Mouse (Mus musculus) heart, embryonic 12.5 days (tissue): ENCODE results near the gene Gbx1. TPM values are rescaled to one million over a fixed set of nuclear protein-coding genes. Genes with fewer than 3 reads are reported as not detected.
A peak's percentile ranks its signal among the peaks of the same experiment; 100 is the strongest.

ENCODE experiments used
- ATAC-seq: fragments of 200-750 bp; cut with Nextera tagmentation; 2 replicates; pipeline ENCODE4 v1.8.0; 2017; ENCODE audit warnings: moderate TSS enrichment, moderate library complexity; ENCODE audit not compliant: insufficient number of reproducible peaks, low FRiP score
- H3K27ac ChIP-seq: fragments of 300-500 bp; sonication (generic); 2 replicates; pipeline ENCODE4 v1.5.1; 2016; ENCODE audit warnings: mild to moderate bottlenecking, moderate library complexity; ENCODE audit not compliant: poor library complexity, severe bottlenecking
- H3K27me3 ChIP-seq: fragments of 300-500 bp; sonication (generic); replicated peaks from 2 replicates; pipeline ENCODE4 v1.6.1; 2016; ENCODE audit warnings: mild to moderate bottlenecking, moderate library complexity
- H3K36me3 ChIP-seq: fragments of 300-500 bp; sonication (generic); 2 replicates; pipeline ENCODE4 v1.6.1; 2016; ENCODE audit warnings: mild to moderate bottlenecking, moderate library complexity
- H3K4me1 ChIP-seq: fragments of 300-500 bp; sonication (generic); replicated peaks from 2 replicates; pipeline ENCODE4 v1.6.1; 2016; ENCODE audit warnings: mild to moderate bottlenecking
- H3K4me2 ChIP-seq: fragments of 300-500 bp; sonication (generic); 2 replicates; pipeline ENCODE4 v1.6.1; 2016; ENCODE audit warnings: mild to moderate bottlenecking, moderate library complexity
- H3K4me3 ChIP-seq: fragments of 300-500 bp; sonication (generic); 2 replicates; pipeline ENCODE4 v1.5.1; 2016; ENCODE audit warnings: mild to moderate bottlenecking
- H3K9ac ChIP-seq: fragments of 300-500 bp; sonication (generic); 2 replicates; pipeline ENCODE4 v1.6.1; 2016; ENCODE audit warnings: mild to moderate bottlenecking, moderate library complexity
- H3K9me3 ChIP-seq: fragments of 300-500 bp; sonication (generic); replicated peaks from 2 replicates; pipeline ENCODE4 v1.6.1; 2016; ENCODE audit warnings: mild to moderate bottlenecking, moderate library complexity
- WGBS: fragments of 180-500 bp; shearing (Covaris S2); methylation state at CpG from one replicate; pipeline ENCODE4 v1.1.7; 2016; 5-methylcytosine and 5-hydroxymethylcytosine counted together
- polyA plus RNA-seq: library from polyadenylated mRNA; unstranded; fragments of >200 nt; fragmentation: Nextera tagmentation; extraction: Ambion mirVana; gene quantifications from 2 replicates; pipeline ENCODE4 v1.2.1, GENCODE M21; 2016

The Gbx1 gene
- polyA plus RNA-seq, 1 experiment from 2014 or later: not detected

- H3K4me1 ChIP-seq: peaks cover 40% of the 10 kb centered on the region
- peak overlapping the region; percentile 53; the same call in 1 of the 2 replicates for H3K4me3 ChIP-seq
- peak overlapping the region; percentile 92 for H3K4me2 ChIP-seq
- H3K9me3 ChIP-seq: no peaks in the 10 kb centered on the region
- 0 out of 2 replicates have a peak overlapping the region, but pooled peaks have one; percentile 6 for H3K27ac ChIP-seq
- H3K9ac ChIP-seq: peak overlapping the region; percentile 74; the same call in 1 of the 2 replicates
- peaks cover 6% of the 10 kb centered on the region; the same call in 1 of the 2 replicates for H3K27me3 ChIP-seq
- WGBS: 57% methylated on average over 6 of the region's 6 CpGs
- ATAC-seq: no peak
- H3K36me3 ChIP-seq: peaks cover 45% of the 10 kb centered on the region
Observed at GRCm38 (mm10) chr5:24475476-24476241, 51.3 kb downstream of the Gbx1 start.

GRCm38 (mm10) chr5:24474723-24475261 lies 52.2 kb downstream of the Gbx1 start:
- no peak overlapping the region for H3K27ac ChIP-seq
- peak overlapping the region; percentile 92 for H3K4me2 ChIP-seq
- H3K4me3 ChIP-seq: peak overlapping the region; percentile 53
- H3K27me3 ChIP-seq: peaks cover 6% of the 10 kb centered on the region; the same call in 1 of the 2 replicates
- H3K9me3 ChIP-seq: no peaks in the 10 kb centered on the region
- 1% methylated on average over 65 of the region's 67 CpGs for WGBS
- H3K9ac ChIP-seq: peak overlapping the region; percentile 74
- H3K4me1 ChIP-seq: peaks cover 45% of the 10 kb centered on the region
- peak; percentile 34; the same call in 1 of the 2 replicates for ATAC-seq
- H3K36me3 ChIP-seq: peaks cover 36% of the 10 kb centered on the region

GRCm38 (mm10) chr5:24474025-24474722 lies 52.8 kb downstream of the Gbx1 start:
- no peak overlapping the region for H3K27ac ChIP-seq
- peaks cover 48% of the 10 kb centered on the region for H3K4me1 ChIP-seq
- H3K36me3 ChIP-seq: peaks cover 30% of the 10 kb centered on the region
- H3K9ac ChIP-seq: peak overlapping the region; percentile 74
- peaks cover 6% of the 10 kb centered on the region; the same call in 1 of the 2 replicates for H3K27me3 ChIP-seq
- WGBS: 1% methylated on average over 77 of the region's 77 CpGs
- peak overlapping the region; percentile 53 for H3K4me3 ChIP-seq
- H3K4me2 ChIP-seq: peak overlapping the region; percentile 92
- peak; percentile 12; the same call in 1 of the 2 replicates for ATAC-seq
- H3K9me3 ChIP-seq: no peaks in the 10 kb centered on the region

- H3K4me3 ChIP-seq: peak overlapping the region; percentile 7; the same call in 1 of the 2 replicates
- WGBS: 30% methylated on average over 7 of the region's 7 CpGs
- H3K36me3 ChIP-seq: peaks cover 19% of the 10 kb centered on the region
- peaks cover 48% of the 10 kb centered on the region for H3K4me1 ChIP-seq
- no peaks in the 10 kb centered on the region for H3K9me3 ChIP-seq
- 0 out of 2 replicates have a peak overlapping the region, but pooled peaks have one; percentile 23 for H3K27ac ChIP-seq
- H3K9ac ChIP-seq: peak overlapping the region; percentile 31; the same call in 1 of the 2 replicates
- peaks cover 6% of the 10 kb centered on the region; the same call in 1 of the 2 replicates for H3K27me3 ChIP-seq
- H3K4me2 ChIP-seq: peak overlapping the region; percentile 38
- ATAC-seq: no peak
Observed at GRCm38 (mm10) chr5:24472884-24473619, 54.0 kb downstream of the Gbx1 start.

DNA sequence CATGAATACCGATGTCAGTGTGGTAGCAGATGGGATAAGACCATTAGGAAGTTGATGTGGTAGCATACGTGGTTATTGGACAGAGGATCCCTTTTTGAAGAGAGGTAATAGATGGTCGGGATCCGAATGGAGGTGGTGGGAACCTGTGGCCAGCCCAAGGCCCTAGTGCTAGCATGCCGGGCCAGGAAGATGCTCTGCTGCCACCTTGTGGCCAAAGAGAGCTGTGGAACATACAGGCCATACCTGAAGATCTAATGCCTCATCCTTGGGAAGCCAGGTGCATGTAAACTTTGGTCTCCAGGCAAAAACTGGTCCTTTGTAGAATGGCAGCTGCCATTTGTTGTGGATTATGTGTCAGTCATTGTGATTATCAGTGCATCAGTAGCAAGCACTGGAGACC lies 56.4 kb downstream of the Gbx1 start:
- H3K4me3 ChIP-seq: no peak overlapping the region
- peaks cover 56% of the 10 kb centered on the region for H3K4me1 ChIP-seq
- no peak overlapping the region for H3K27ac ChIP-seq
- H3K9me3 ChIP-seq: no peaks in the 10 kb centered on the region
- no peak overlapping the region for H3K9ac ChIP-seq
- WGBS: 8% methylated on average over 5 of the region's 5 CpGs
- H3K4me2 ChIP-seq: no peak overlapping the region
- peaks cover 6% of the 10 kb centered on the region; the same call in 1 of the 2 replicates for H3K27me3 ChIP-seq
- ATAC-seq: no peak; the same call in 1 of the 2 replicates
- H3K36me3 ChIP-seq: no peaks in the 10 kb centered on the region

DNA sequence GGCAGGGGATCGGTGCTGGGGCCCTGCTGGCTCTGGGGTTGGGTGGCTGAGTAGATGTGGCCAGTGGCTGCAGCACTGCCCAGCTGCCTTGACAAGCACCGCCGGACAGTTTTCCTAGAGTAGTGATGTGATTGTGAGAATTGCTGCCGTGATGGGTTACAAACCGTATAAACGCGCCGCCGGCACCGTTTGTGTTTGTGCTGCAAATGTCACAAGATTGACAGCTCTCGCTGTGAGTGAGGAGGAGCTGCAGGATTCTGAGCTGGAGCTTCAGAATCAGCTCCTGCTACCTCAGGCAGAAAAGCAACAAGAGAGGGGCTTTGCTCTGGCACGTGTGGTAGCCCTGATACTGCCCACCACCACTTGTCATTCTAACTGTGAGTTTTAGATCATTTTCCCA lies 60.2 kb downstream of the Gbx1 start:
- WGBS: 65% methylated on average over 12 of the region's 12 CpGs
- H3K4me2 ChIP-seq: no peak overlapping the region
- no peak overlapping the region for H3K9ac ChIP-seq
- H3K4me3 ChIP-seq: no peak overlapping the region
- H3K4me1 ChIP-seq: peaks cover 33% of the 10 kb centered on the region
- H3K9me3 ChIP-seq: no peaks in the 10 kb centered on the region
- H3K27ac ChIP-seq: no peak overlapping the region
- H3K27me3 ChIP-seq: no peaks in the 10 kb centered on the region
- ATAC-seq: no peak
- H3K36me3 ChIP-seq: peaks cover under 1% of the 10 kb centered on the region

DNA sequence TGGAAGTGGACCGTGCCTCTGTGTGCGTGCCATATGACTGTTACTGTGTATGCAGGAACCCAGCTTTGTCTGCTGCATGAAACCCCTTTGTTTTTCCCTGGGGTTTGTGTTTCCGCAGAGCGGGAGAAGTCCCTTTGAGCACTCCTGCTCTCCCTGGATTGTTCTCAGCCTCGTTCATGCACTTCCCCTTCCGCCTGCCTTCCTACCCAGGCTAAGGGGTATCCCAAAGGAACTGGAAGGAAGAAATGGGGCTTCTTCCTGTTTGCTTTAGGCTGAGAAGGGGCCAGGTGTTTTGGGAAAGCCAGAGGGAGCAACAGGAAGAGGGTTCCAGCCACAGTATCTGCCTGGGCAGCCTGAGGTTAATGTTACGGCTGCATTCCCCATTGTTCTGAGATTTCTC lies 71.4 kb downstream of the Gbx1 start:
- Histone ChIP-seq H3K36me3 (peaks cover 19% of the 10 kb centered on the region), H3K4me2 (peak overlapping the region; percentile 19), H3K9me3 (no peaks in the 10 kb centered on the region), H3K9ac (no peak overlapping the region), H3K27me3 (no peaks in the 10 kb centered on the region), H3K4me3 (no peak overlapping the region), H3K4me1 (peaks cover 43% of the 10 kb centered on the region), H3K27ac (peak overlapping the region; percentile 63; the same call in 1 of the 2 replicates)
- ATAC-seq: no peak
- 66% methylated on average over 7 of the region's 7 CpGs for WGBS

DNA sequence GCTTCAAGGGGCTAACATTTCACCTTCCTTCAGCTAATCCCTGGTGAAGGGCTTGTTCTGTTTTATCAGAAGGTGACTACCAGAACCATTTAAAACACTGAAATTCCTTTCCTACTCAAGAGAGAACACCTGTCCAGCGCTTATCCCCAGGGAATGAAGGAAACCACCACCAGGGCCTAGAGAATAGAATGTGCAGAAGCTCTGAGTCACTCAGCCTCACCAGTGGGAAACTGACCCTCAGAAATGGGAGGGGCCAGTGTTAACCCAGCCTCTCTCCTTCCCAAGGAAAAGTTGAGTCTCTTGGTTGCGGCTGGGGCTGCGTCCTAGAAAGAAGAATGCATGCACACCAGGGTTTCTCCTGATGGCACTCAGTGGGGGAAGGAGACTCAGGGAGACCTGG lies 71.9 kb downstream of the Gbx1 start:
- ATAC-seq: no peak

GRCm38 (mm10) chr5:24453985-24454303 lies 73.1 kb downstream of the Gbx1 start:
- ATAC-seq: no peak
- Histone ChIP-seq H3K27ac (no peak overlapping the region), H3K36me3 (peaks cover 16% of the 10 kb centered on the region), H3K27me3 (no peaks in the 10 kb centered on the region), H3K9ac (peak overlapping the region; percentile 99; the same call in 1 of the 2 replicates), H3K4me1 (peaks cover 43% of the 10 kb centered on the region), H3K4me2 (peak overlapping the region; percentile 88), H3K4me3 (peak overlapping the region; percentile 97; the same call in 1 of the 2 replicates), H3K9me3 (no peaks in the 10 kb centered on the region)
- WGBS: 19% methylated on average over 2 of the region's 2 CpGs

More for the DNA sequence above, 71.9 kb downstream of the Gbx1 start:
- Histone ChIP-seq H3K27ac (peak overlapping the region; percentile 63), H3K9ac (no peak overlapping the region), H3K4me3 (no peak overlapping the region), H3K36me3 (peaks cover 16% of the 10 kb centered on the region), H3K4me2 (peak overlapping the region; percentile 19; the same call in 1 of the 2 replicates), H3K27me3 (no peaks in the 10 kb centered on the region), H3K4me1 (peaks cover 43% of the 10 kb centered on the region), H3K9me3 (no peaks in the 10 kb centered on the region)
- WGBS: 59% methylated on average over 3 of the region's 3 CpGs

DNA sequence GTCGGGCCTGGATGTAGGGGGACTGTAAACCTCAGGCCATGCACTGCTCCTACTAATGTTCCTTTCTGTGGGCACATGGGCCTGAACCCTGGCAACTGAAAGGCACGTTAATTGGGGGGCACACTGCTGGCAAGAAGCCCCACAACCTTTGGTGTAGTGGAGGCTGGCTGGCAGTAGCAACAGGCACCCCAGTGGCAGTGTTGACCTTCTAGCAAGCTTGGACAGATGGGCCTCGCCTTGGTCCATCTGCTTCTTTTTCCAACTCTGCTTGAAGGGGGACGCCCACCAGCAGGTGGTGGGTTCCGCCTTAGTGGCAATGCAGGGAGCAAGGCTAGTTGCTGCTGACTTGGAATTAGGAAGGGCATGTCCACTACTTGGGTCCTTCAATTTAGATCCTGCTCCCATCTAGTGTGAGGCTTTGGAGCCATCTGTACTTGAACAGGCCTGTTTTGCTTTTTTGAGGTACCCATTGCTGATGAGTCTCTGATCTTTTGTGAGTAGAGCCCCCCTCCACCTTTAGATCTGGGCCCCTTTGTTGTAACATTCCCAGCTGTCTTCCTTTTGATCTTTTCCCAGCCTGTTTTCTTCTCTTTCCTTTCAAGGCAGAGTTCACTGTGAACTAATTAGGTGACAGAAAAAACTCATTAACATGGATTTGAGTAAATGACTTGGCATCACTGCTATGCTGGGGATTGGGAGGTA lies 73.6 kb downstream of the Gbx1 start:
- H3K4me1 ChIP-seq: peaks cover 43% of the 10 kb centered on the region
- H3K4me2 ChIP-seq: peak overlapping the region; percentile 88
- 22% methylated on average over 5 of the region's 5 CpGs for WGBS
- H3K27ac ChIP-seq: peak overlapping the region; percentile 96; the same call in 1 of the 2 replicates
- H3K27me3 ChIP-seq: no peaks in the 10 kb centered on the region
- H3K36me3 ChIP-seq: peaks cover 11% of the 10 kb centered on the region
- no peak for ATAC-seq
- peak overlapping the region; percentile 97 for H3K4me3 ChIP-seq
- H3K9ac ChIP-seq: peak overlapping the region; percentile 99
- H3K9me3 ChIP-seq: no peaks in the 10 kb centered on the region
